Mouse (Mus musculus): ENCODE data around the gene Cplx3. TPM values are rescaled to one million over a fixed set of nuclear protein-coding genes. Genes with fewer than 3 reads are reported as not detected.
A peak's percentile ranks its signal among the peaks of the same experiment; 100 is the strongest.

Cplx3 gene
- total RNA-seq, 2 experiments from 2014 or later = not detected

DNA sequence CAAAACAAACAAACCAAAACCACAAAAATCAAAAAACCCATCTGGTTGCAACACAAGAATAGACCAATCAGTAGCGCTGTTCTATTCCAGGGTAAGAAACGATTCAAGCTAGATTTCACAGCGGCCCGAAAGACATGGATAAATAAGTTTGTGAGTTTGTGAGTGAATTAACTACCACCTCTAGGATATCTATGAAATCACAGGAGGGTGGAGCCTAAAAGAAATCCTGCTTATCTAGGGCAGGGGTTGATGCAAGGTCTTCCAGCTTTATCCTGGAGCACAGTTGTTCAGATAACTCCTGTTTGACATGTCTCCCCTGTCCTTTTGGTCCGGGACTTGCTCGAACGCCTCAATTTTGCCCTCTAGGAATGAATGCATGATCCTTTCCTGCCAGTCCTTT, 45.8 kb downstream of the Cplx3 start:
- DNase-seq = no peak

DNA sequence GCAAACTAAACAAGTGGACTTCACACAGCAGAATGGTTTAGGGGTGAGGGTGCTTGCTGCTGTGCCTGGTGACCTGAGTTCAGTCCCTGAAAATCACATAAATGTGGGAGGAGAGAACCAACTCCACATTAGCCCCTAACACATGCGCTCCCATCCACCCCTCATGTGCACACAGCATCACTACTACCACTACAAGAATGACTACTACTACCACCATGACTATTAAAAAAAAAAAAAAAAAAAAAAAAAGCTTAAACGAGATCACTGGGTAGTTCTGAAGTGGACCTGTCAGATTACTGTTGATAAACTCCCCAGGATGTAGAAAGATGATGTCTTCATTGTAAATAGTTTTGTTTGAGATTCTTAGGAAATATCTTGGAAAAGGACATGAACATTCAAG, 46.5 kb downstream of the Cplx3 start:
- DNase-seq = no peak

DNA sequence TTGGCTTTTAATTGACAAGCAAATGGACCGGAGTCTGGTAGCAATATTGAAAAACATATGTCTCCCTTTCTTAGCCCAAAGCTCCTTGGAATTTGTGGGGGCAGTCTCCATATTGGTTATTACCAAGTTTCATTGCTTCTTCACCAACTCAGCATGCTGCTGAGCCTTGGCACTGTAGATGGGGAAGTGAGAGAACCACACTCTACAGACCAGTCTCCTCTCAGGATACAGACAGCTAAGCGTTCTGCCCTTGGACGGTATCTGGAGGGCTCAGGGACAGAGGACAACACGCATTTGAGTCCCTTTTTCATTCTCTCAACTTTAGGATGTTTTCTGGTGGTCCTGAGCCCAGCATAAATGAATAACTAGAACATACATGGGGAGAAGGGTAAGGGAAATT, 47.5 kb downstream of the Cplx3 start:
- no peak for DNase-seq

GRCm38 (mm10) chr9:57557215-57557614, 48.9 kb downstream of the Cplx3 start:
- no peak for DNase-seq

DNA sequence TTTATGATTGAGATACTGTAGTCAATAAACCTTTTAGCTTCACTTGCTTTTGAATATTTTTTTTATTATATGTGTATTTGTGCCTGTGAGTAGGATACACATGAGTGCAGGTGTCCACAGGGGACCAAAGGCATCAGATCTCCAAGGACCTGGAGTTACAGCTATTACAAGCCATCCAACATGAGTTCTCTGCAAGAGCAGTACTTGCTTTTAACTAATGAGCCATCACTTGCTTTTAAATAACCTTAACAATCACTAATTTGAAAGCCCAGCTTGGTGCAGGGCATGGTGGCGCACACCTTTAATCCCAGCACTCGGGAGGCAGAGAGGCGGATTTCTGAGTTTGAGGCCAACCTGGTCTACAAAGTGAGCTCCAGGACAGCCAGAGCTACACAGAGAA, 51.3 kb downstream of the Cplx3 start:
- no peak for DNase-seq

DNA sequence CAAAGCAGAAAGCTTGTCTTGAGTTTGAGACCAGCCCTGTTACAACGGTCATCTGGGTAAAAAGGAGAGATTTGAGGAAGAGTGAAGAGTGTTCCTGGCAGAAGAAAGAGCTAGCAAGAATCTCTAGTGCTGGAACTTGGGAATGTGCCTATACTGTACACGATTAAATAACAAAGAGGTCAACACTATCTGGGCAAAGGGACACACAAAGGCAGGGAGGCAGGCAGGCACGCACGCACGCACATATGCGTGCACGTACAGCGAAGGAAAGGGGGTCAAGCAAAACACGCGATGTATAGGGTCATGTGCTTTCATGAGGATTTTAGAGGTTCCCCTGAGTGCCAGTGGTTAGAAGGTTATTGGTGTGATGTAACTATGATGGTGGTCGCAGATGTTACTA, 53.0 kb downstream of the Cplx3 start:
- no peak for DNase-seq

- DNase-seq = peak; percentile 74 to 86
Measured at GRCm38 (mm10) chr9:57552139-57552887, 53.8 kb downstream of the Cplx3 start, which contains the start of gene Mpi. Gene Mpi, minus strand, starts transcription at chr9:57552763.

DNA sequence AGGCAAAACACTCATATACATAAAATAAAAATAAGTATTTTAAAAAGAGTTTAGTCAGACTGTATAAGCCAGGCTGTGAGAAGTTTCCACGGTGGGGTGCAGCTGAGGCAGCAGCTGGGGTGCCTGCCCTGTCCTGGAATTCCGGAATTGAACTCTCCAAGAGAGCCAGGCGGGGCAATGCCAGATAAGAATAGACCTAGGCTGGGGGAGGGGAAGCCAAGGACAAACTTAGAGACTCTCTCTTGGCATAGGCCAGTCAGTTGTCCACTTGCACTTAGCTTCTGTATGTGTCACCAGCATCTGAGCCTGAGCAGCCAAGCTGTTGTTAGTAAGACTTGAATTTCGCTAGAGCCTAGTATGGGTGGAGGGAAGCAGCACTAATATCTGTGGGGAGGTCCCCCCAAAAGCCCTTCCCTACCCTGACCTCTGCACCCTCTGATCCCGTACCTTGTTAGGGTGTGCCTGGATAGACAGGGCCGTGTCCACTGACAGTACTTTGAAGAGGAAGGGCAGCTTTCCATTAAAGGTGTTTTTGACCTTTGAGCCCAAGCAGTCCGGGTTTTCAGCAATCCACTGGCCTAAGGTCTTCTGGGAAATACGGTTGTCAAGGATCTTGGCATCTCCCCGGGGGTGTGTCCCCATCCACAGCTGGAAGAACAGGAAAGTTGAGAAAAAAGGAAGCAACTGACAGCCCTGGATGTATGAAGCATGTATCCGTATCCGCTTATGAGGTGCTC, 55.8 kb downstream of the Cplx3 start:
- DNase-seq = peak; percentile 79 to 85

Other genes starting within 250 kb of the Cplx3 start
- 1 to 10 TPM; 7.8 to 8.6 TPM for gene Ppcdc, start 166.2 kb downstream of the Cplx3 start, total RNA-seq (2021)
- gene Scamp5, start 138.2 kb downstream of the Cplx3 start, total RNA-seq (2021) = 1 to 10 TPM; 5.7 TPM
- 1 to 10 TPM in 1 of 2 experiments, under 1 TPM in 1; 0.92 to 2.0 TPM for gene Rpp25, start 102.3 kb downstream of the Cplx3 start, total RNA-seq (2021)
- gene Cox5a, start 85.0 kb downstream of the Cplx3 start, total RNA-seq (2021) = 1,000 to 10,000 TPM; 2,577 to 2,715 TPM
- 1 to 10 TPM; 8.1 to 9.2 TPM for gene Fam219b, start 68.8 kb downstream of the Cplx3 start, total RNA-seq (2021)
- gene Mpi, start 53.5 kb downstream of the Cplx3 start, total RNA-seq (2021) = 100 to 1,000 TPM; 118 to 140 TPM
- gene Scamp2, start 45.3 kb downstream of the Cplx3 start, total RNA-seq (2021) = 10 to 100 TPM; 24.2 to 28.5 TPM
- 1 to 10 TPM; 8.6 to 9.3 TPM for gene Ulk3, start 16.8 kb downstream of the Cplx3 start, total RNA-seq (2021)
- gene Lman1l, start 14.5 kb upstream of the Cplx3 start, total RNA-seq (2021) = under 1 TPM; 0.15 to 0.23 TPM
- 10 to 100 TPM; 23.7 to 30.6 TPM for gene Csk, start 47.4 kb upstream of the Cplx3 start, total RNA-seq (2021)
- not detected for gene Cyp1a2, start 77.4 kb upstream of the Cplx3 start, total RNA-seq (2021)
- under 1 TPM; 0.15 to 0.39 TPM for gene Cyp1a1, start 81.6 kb upstream of the Cplx3 start, total RNA-seq (2021)
- gene Edc3, start 102.3 kb upstream of the Cplx3 start, total RNA-seq (2021) = 1 to 10 TPM; 4.7 to 6.6 TPM
- gene Clk3, start 159.6 kb upstream of the Cplx3 start, total RNA-seq (2021) = 10 to 100 TPM; 21.3 to 29.0 TPM
- 1 to 10 TPM; 3.7 to 4.9 TPM for gene Arid3b, start 230.5 kb upstream of the Cplx3 start, total RNA-seq (2021)

All from heart, adult 18-20 months (tissue).